Comparison of ENCODE assay signal across 8 mouse cellular contexts in the genomic region with DNA sequence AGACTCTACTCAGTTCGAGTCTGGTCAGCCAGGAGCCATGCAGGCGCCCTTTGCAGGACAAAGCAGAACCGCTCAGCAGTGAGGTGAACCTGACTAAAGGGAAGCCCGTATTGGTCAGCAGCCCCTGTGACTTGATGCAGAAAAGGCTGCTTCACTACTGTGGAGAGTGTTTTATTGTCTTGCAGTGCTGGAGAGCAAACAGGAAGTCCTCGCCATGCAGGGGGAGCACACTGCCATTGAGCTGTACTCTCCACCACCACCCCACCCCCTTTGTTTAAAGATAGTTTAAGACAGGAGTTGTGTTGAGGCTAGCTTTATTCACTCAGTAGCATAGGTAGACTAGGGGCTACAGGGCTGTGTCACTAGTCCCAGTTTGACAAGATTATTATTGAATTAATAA. TPM values are rescaled to one million over a fixed set of nuclear protein-coding genes. Genes with fewer than 3 reads are reported as not detected.
DNase-seq lines count a peak whose midpoint lies in the region; ATAC-seq and TF ChIP-seq lines count a peak whose summit lies in the region.

Pole4 (minus strand) TSS at position 145 of the 400 bp plus-strand sequence.

- no peak for DNase-seq in left cerebral cortex, adult 2 months (ENCODE audit: extremely low spot score in 1 of 2, low spot score in 2 of 2)
- no peak for DNase-seq in left cerebral cortex, adult 9 months (ENCODE audit: low spot score in 2 of 2)
- no peak for DNase-seq in heart, embryonic 10.5 days (ENCODE audit: low spot score)
- no peak for DNase-seq in layer of hippocampus, postnatal 36 days
- DNase-seq in MN1 (ENCODE audit: low spot score), result no peak
- no peak for DNase-seq in cerebellum, adult 11-12 months

- no peaks in the 10 kb centered on the region for H3K27me3 ChIP-seq in heart, embryonic 10.5 days (ENCODE audit: insufficient read depth, poor library complexity, severe bottlenecking)
- H3K27me3 ChIP-seq in midbrain, embryonic 16.5 days (ENCODE audit: control insufficient read depth, insufficient read depth, low read depth, low read length), result no peaks in the 10 kb centered on the region

- no peak within 1 kb of the TSS for H3K9ac ChIP-seq in midbrain, embryonic 16.5 days (ENCODE audit: low read depth, low read length)

- no peak within 1 kb of the TSS for H3K4me3 ChIP-seq in left cerebral cortex, adult 2 months
- H3K4me3 ChIP-seq in heart, embryonic 10.5 days, result no peak within 1 kb of the TSS
- no peak within 1 kb of the TSS for H3K4me3 ChIP-seq in midbrain, embryonic 16.5 days (ENCODE audit: low read depth, low read length)

- WGBS in heart, embryonic 10.5 days, result 75% methylated on average over 5 of the region's 5 CpGs
- WGBS in midbrain, embryonic 16.5 days, result 86% methylated on average over 5 of the region's 5 CpGs

- no peak for ATAC-seq in common myeloid progenitor, adult 5-6 weeks (replicated peaks; ENCODE audit: low read depth, poor library complexity, severe bottlenecking)
- no peak for ATAC-seq in midbrain, embryonic 16.5 days

- no peak within 1 kb of the TSS for H3K27ac ChIP-seq in left cerebral cortex, adult 2 months
- H3K27ac ChIP-seq in heart, embryonic 10.5 days, result no peak within 1 kb of the TSS
- H3K27ac ChIP-seq in midbrain, embryonic 16.5 days (ENCODE audit: low read length), result no peak within 1 kb of the TSS

- 0 out of 2 replicates have a peak, but pooled peaks cover 2% of the 10 kb centered on the region for H3K4me1 ChIP-seq in heart, embryonic 10.5 days
- H3K4me1 ChIP-seq in midbrain, embryonic 16.5 days (ENCODE audit: control insufficient read depth, insufficient read depth, low read length), result peaks cover 5% of the 10 kb centered on the region

- H3K4me2 ChIP-seq in midbrain, embryonic 16.5 days (ENCODE audit: low read length), result no peak within 1 kb of the TSS

- no peaks in the 10 kb centered on the region for H3K9me3 ChIP-seq in heart, embryonic 10.5 days
- no peaks in the 10 kb centered on the region for H3K9me3 ChIP-seq in midbrain, embryonic 16.5 days (replicated peaks; ENCODE audit: control insufficient read depth, low read length, poor library complexity, severe bottlenecking)

- H3K36me3 ChIP-seq in heart, embryonic 10.5 days, result no peaks in the 10 kb centered on the region
- H3K36me3 ChIP-seq in midbrain, embryonic 16.5 days (ENCODE audit: control insufficient read depth, insufficient read depth, low read length), result no peaks in the 10 kb centered on the region

- TF ChIP-seq CTCF in left cerebral cortex, adult 2 months (IDR thresholded peaks at IDR 0.05), result no peak

- intact Hi-C loops in left cerebral cortex, adult 2 months (cut with DNase I), result no loop called here

RNA-seq across cellular contexts. Expression of gene Pole4, which starts in this region (rescaled TPM):
- total RNA-seq in left cerebral cortex, adult 2 months (2021), result 10 to 100 TPM; 26.0 to 31.6 TPM
- total RNA-seq in common myeloid progenitor, adult 5-6 weeks (2017), result 57.4 and 61.9 TPM in 2 replicates
- 105 and 121 TPM in 2 replicates for polyA plus RNA-seq in heart, embryonic 10.5 days (2016; fragmentation: Nextera tagmentation; extraction: Ambion mirVana)
- total RNA-seq in layer of hippocampus, postnatal 36 days (2021), result 10 to 100 TPM; 34.3 to 35.3 TPM
- polyA plus RNA-seq in midbrain, embryonic 16.5 days (2015; fragmentation: Nextera tagmentation; extraction: Ambion mirVana), result 115 and 133 TPM in 2 replicates
